Mouse (Mus musculus) liver, embryonic 13.5 days (tissue): ENCODE results near the gene Tango6. TPM values are rescaled to one million over a fixed set of nuclear protein-coding genes. Genes with fewer than 3 reads are reported as not detected.
"Not testable (repeated sequence)": the region's sequence is repeated elsewhere in the genome, so short reads cannot be mapped to it uniquely, and the experiment has no call there.

Source experiments
- ATAC-seq: fragments of 200-750 bp; cut with Nextera tagmentation; 2 replicates; pipeline ENCODE4 v1.8.0; 2017; ENCODE audit warnings: low read depth, mild to moderate bottlenecking, moderate number of reproducible peaks, moderate library complexity
- DNase-seq: peaks from one replicate; pipeline ENCODE4 v3.0.0; 2022
- H3K27ac ChIP-seq: fragments of 300-500 bp; sonication (generic); 2 replicates; pipeline ENCODE4 v1.5.1; 2015; ENCODE audit warnings: moderate library complexity, mild to moderate bottlenecking, inconsistent platforms
- H3K27me3 ChIP-seq: fragments of 300-500 bp; sonication (generic); 2 replicates; pipeline ENCODE4 v1.6.1; 2015; ENCODE audit warnings: mild to moderate bottlenecking, inconsistent platforms
- H3K36me3 ChIP-seq: fragments of 300-500 bp; sonication (generic); 2 replicates; pipeline ENCODE4 v1.6.1; 2015; ENCODE audit warnings: mild to moderate bottlenecking, inconsistent platforms
- H3K4me1 ChIP-seq: fragments of 300-500 bp; sonication (generic); replicated peaks from 2 replicates; pipeline ENCODE4 v1.6.1; 2015; ENCODE audit warnings: inconsistent platforms
- H3K4me2 ChIP-seq: fragments of 300-500 bp; sonication (generic); 2 replicates; pipeline ENCODE4 v1.6.1; 2015; ENCODE audit warnings: inconsistent platforms, mild to moderate bottlenecking, moderate library complexity
- H3K4me3 ChIP-seq: fragments of 300-500 bp; sonication (generic); replicated peaks from 2 replicates; pipeline ENCODE4 v1.5.1; 2015; ENCODE audit warnings: mild to moderate bottlenecking, inconsistent platforms
- H3K9ac ChIP-seq: fragments of 300-500 bp; sonication (generic); 2 replicates; pipeline ENCODE4 v1.6.1; 2015; ENCODE audit warnings: mild to moderate bottlenecking, inconsistent platforms
- H3K9me3 ChIP-seq: fragments of 300-500 bp; sonication (generic); replicated peaks from 2 replicates; pipeline ENCODE4 v1.6.1; 2016; ENCODE audit warnings: inconsistent platforms
- whole genome bisulfite sequencing: fragments of 180-500 bp; shearing (Covaris S2); methylation state at CpG from one replicate; pipeline ENCODE4 v1.1.7; 2015; ENCODE audit not compliant: insufficient replicate concordance; 5-methylcytosine and 5-hydroxymethylcytosine counted together
- polyA plus RNA-seq: library from polyadenylated mRNA; unstranded; fragments of >200 nt; fragmentation: Nextera tagmentation; extraction: Ambion mirVana; gene quantifications from 2 replicates; pipeline ENCODE4 v1.2.1, GENCODE M21; 2015

Tango6 gene
- polyA plus RNA-seq, 1 experiment from 2014 or later: 3.8 TPM

DNA sequence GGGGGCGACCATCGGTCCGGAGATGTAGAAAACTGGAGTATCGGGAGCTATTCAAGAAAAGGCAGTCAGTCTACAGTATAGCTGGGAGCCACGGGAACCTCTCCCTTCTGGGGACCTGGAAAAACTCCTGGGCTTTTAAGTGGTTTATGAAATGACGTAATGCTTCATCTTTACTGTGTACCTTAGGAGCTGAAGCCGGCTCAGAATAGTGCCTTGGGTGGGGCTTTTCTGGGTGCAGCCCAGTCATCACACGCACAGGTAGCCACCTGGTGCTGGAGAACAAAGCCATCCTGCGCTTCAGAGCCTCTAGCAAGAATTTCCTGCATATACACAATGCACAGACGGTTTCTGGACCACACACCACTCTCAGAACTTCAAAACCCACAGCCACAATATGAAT, 180.0 kb downstream of the Tango6 start:
- Histone ChIP-seq H3K36me3 (no peaks in the 10 kb centered on the region), H3K4me3 (no peak overlapping the region), H3K9me3 (no peaks in the 10 kb centered on the region), H3K4me1 (no peaks in the 10 kb centered on the region), H3K9ac (no peak overlapping the region), H3K4me2 (no peak overlapping the region), H3K27ac (no peak overlapping the region), H3K27me3 (peaks cover 15% of the 10 kb centered on the region)
- WGBS: 72% methylated on average over 10 of the region's 10 CpGs
- ATAC-seq: no peak
- no peak for DNase-seq

GRCm38 (mm10) chr8:106865354-106865753, 182.5 kb downstream of the Tango6 start:
- DNase-seq: no peak
- ATAC-seq: no peak
- H3K9me3 ChIP-seq: no peaks in the 10 kb centered on the region
- no peak overlapping the region for H3K4me3 ChIP-seq
- H3K4me2 ChIP-seq: no peak overlapping the region
- no peak overlapping the region for H3K9ac ChIP-seq
- peaks cover 41% of the 10 kb centered on the region for H3K27me3 ChIP-seq
- H3K27ac ChIP-seq: no peak overlapping the region
- peaks cover 5% of the 10 kb centered on the region for H3K4me1 ChIP-seq
- 62% methylated on average over 9 of the region's 9 CpGs for WGBS
- H3K36me3 ChIP-seq: no peaks in the 10 kb centered on the region

- DNase-seq: no peak
- no peak for ATAC-seq
- Histone ChIP-seq H3K9ac (peak within 1 kb of the TSS; percentile 39; the same call in 1 of the 2 replicates), H3K4me1 (peaks cover 30% of the 10 kb centered on the region), H3K27me3 (peaks cover 81% of the 10 kb centered on the region), H3K4me3 (peak within 1 kb of the TSS; percentile 53), H3K36me3 (peaks cover 8% of the 10 kb centered on the region), H3K4me2 (peak within 1 kb of the TSS; percentile 68), H3K9me3 (no peaks in the 10 kb centered on the region), H3K27ac (no peak within 1 kb of the TSS)
- WGBS: 2% methylated on average over 18 of the region's 18 CpGs
Observed at GRCm38 (mm10) chr8:106870051-106870450, 187.2 kb downstream of the Tango6 start, which contains the start of gene Has3. Has3 (plus strand) TSS chr8:106870242.

DNA sequence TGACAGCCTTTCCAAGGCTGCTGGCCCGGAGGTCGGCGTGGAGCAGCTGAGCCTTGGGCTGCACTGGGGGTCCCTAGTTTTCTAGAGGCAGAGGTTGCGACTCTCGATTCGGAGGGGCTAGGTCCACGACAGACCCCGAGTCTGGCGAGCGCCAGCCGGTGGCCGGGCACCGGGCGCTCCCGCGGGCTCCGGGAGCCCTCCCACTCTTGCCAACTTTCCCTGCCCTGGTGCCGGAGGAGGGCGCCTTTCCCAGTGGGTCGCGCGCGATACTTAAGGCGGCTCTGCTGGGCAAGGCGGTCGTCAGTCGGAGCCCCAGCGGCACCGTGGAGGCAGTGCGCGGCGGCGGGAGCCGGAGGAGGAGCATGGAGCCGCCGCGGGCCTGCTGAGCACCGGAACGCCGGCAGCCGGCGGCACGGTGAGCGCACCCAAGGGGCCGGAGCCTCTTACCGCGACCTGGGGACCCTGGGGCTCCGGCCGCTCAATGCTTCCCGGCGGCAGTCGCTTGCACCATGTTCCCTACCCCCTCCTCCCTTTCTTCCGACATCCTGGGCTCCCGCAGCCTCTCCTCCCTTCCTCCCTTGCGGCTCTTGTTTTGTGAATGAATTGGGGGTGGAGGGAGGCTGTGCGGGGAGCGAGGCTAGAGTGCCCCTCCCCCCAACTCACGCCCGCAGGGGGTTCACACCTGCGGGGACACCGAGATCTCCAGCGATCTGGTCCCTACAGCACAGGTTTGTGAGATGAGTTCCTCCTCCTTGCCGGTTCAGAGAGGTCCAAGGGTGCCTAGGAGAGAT, 187.9 kb downstream of the Tango6 start:
- DNase-seq: no peak
- whole genome bisulfite sequencing: under 1% methylated on average over 60 of the region's 63 CpGs
- Histone ChIP-seq H3K9me3 (no peaks in the 10 kb centered on the region), H3K36me3 (peaks cover 8% of the 10 kb centered on the region), H3K4me3 (peak overlapping the region; percentile 53), H3K4me2 (peak overlapping the region; percentile 68), H3K9ac (peak overlapping the region; percentile 39; the same call in 1 of the 2 replicates), H3K27ac (no peak overlapping the region), H3K27me3 (peaks cover 80% of the 10 kb centered on the region), H3K4me1 (peaks cover 30% of the 10 kb centered on the region)
- ATAC-seq: no peak

- Histone ChIP-seq H3K4me1 (peaks cover 30% of the 10 kb centered on the region), H3K27me3 (peaks cover 76% of the 10 kb centered on the region), H3K9me3 (no peaks in the 10 kb centered on the region), H3K4me3 (peak overlapping the region; percentile 53), H3K36me3 (peaks cover 8% of the 10 kb centered on the region), H3K27ac (no peak overlapping the region), H3K9ac (no peak overlapping the region), H3K4me2 (peak overlapping the region; percentile 68)
- ATAC-seq (no peak), DNase-seq (no peak)
- 4% methylated on average over 15 of the region's 15 CpGs for WGBS
Observed at GRCm38 (mm10) chr8:106871328-106871926, 188.6 kb downstream of the Tango6 start.

- Histone ChIP-seq H3K36me3 (peaks cover 12% of the 10 kb centered on the region), H3K9ac (0 out of 2 replicates have a peak overlapping the region, but pooled peaks have one; percentile 9)
- DNase-seq: no peak
Observed at GRCm38 (mm10) chr8:106871931-106872371, 189.1 kb downstream of the Tango6 start.

GRCm38 (mm10) chr8:106872454-106873034, 189.7 kb downstream of the Tango6 start:
- 20% methylated on average over 8 of the region's 8 CpGs for WGBS
- no peak for ATAC-seq
- Histone ChIP-seq H3K36me3 (peaks cover 12% of the 10 kb centered on the region), H3K9ac (no peak overlapping the region), H3K4me2 (peak overlapping the region; percentile 68; the same call in 1 of the 2 replicates), H3K27ac (no peak overlapping the region), H3K4me3 (0 out of 2 replicates have a peak overlapping the region, but pooled peaks have one; percentile 21), H3K9me3 (no peaks in the 10 kb centered on the region), H3K4me1 (peaks cover 30% of the 10 kb centered on the region), H3K27me3 (peaks cover 67% of the 10 kb centered on the region)
- no peak for DNase-seq

More at GRCm38 (mm10) chr8:106871931-106872371, 189.1 kb downstream of the Tango6 start:
- 2% methylated on average over 22 of the region's 22 CpGs for WGBS
- Histone ChIP-seq H3K4me1 (peaks cover 30% of the 10 kb centered on the region), H3K4me2 (peak overlapping the region; percentile 68), H3K27me3 (peaks cover 73% of the 10 kb centered on the region), H3K4me3 (peak overlapping the region; percentile 21; the same call in 1 of the 2 replicates), H3K27ac (no peak overlapping the region), H3K9me3 (no peaks in the 10 kb centered on the region)
- ATAC-seq: peak; percentile 27; the same call in 1 of the 2 replicates

GRCm38 (mm10) chr8:106880121-106880707, 197.3 kb downstream of the Tango6 start:
- Histone ChIP-seq H3K9ac (no peak overlapping the region), H3K4me1 (no peaks in the 10 kb centered on the region), H3K4me3 (no peak overlapping the region), H3K4me2 (no peak overlapping the region), H3K27ac (no peak overlapping the region), H3K27me3 (no peaks in the 10 kb centered on the region), H3K36me3 (peaks cover 70% of the 10 kb centered on the region), H3K9me3 (no peaks in the 10 kb centered on the region)
- 84% methylated on average over 8 of the region's 8 CpGs for WGBS
- no peak for DNase-seq
- no peak for ATAC-seq

DNA sequence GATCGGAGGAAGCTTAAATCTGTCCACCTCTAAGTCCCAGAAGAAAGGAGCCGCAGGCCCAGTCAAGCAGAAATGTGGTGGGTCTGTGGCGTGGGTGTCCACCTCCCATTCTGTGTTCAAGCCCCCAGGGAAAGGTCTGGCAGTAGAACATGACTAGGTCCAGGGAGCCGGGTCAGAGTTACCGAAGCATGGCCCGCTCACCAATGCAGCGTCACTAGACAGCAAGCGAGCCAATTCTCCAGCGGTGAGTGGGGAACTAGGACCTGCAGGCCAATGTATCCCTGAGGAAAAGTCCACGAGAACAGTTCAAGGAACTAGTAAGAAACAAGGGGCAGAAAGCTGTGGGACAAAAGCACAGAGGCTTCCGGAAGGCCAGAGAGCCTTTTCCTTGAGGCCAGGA, 201.2 kb downstream of the Tango6 start:
- H3K27ac ChIP-seq, ATAC-seq, H3K4me3 ChIP-seq, H3K27me3 ChIP-seq, H3K4me2 ChIP-seq, H3K9ac ChIP-seq, H3K4me1 ChIP-seq, DNase-seq, H3K9me3 ChIP-seq: not testable (repeated sequence)
- 92% methylated on average over 11 of the region's 11 CpGs for WGBS
- H3K36me3 ChIP-seq: peaks cover 74% of the 10 kb centered on the region

- ATAC-seq, DNase-seq, H3K27ac ChIP-seq, H3K9ac ChIP-seq, H3K27me3 ChIP-seq, H3K9me3 ChIP-seq, H3K4me2 ChIP-seq, H3K4me3 ChIP-seq: not testable (repeated sequence)
- Histone ChIP-seq H3K36me3 (peaks cover 65% of the 10 kb centered on the region), H3K4me1 (peaks cover 13% of the 10 kb centered on the region)
- WGBS: 79% methylated on average over 4 of the region's 4 CpGs
Observed at GRCm38 (mm10) chr8:106884826-106885400, 202.0 kb downstream of the Tango6 start.
